Mouse (Mus musculus) erythroid progenitor cell, adult 5-6 weeks (primary cell): ENCODE data around the gene Gm45713. TPM values are rescaled to one million over a fixed set of nuclear protein-coding genes. Genes with fewer than 3 reads are reported as not detected.

Experiments used
- ATAC-seq: replicated peaks from 2 replicates; pipeline ENCODE4 v1.8.0; 2016; ENCODE audit warnings: moderate number of reproducible peaks, mild to moderate bottlenecking, moderate TSS enrichment, inconsistent platforms; ENCODE audit not compliant: poor library complexity, low FRiP score, severe bottlenecking
- total RNA-seq, 2 experiments: library from RNA; stranded (forward) in 1 of 2; stranded (reverse) in 1 of 2; fragments of 150-400 nt in 1 of 2; fragments of 186-747, 209-891 nt in 1 of 2; gene quantifications; 2 replicates each; pipeline versions ENCODE4 v1.2.3 to v1.2.4; 2015 to 2017; ENCODE audit warnings: low replicate concordance in 2 of 2

The Gm45713 gene
- total RNA-seq, 2 experiments from 2014 or later: 0.98 TPM; not detected in 1

GRCm38 (mm10) chr7:45147899-45148298 lies 11.9 kb upstream of the Gm45713 start:
- ATAC-seq: no peak

- ATAC-seq: no peak
These were observed 11.2 kb upstream of the Gm45713 start for GRCm38 (mm10) chr7:45147267-45147666.

- ATAC-seq: no peak
These were observed 9.4 kb upstream of the Gm45713 start for GRCm38 (mm10) chr7:45145460-45145859.

GRCm38 (mm10) chr7:45144368-45145174 lies 8.5 kb upstream of the Gm45713 start:
- ATAC-seq: no peak

GRCm38 (mm10) chr7:45141914-45142313 lies 5.9 kb upstream of the Gm45713 start:
- no peak for ATAC-seq

GRCm38 (mm10) chr7:45141319-45141718 lies 5.3 kb upstream of the Gm45713 start:
- ATAC-seq: no peak

- ATAC-seq: no peak
These were observed 4.1 kb upstream of the Gm45713 start for GRCm38 (mm10) chr7:45139904-45140723.

- no peak for ATAC-seq
These were observed 2.4 kb upstream of the Gm45713 start for GRCm38 (mm10) chr7:45138403-45138802.

- no peak for ATAC-seq
These were observed 1.4 kb upstream of the Gm45713 start for GRCm38 (mm10) chr7:45137171-45138006.

GRCm38 (mm10) chr7:45135370-45135769 lies 661 bp downstream of the Gm45713 start:
- ATAC-seq: 0 out of 2 replicates have a peak, but pooled peaks have one; percentile 1

- peak; percentile 41 for ATAC-seq
These were observed 1.4 kb downstream of the Gm45713 start for GRCm38 (mm10) chr7:45134544-45135026.

GRCm38 (mm10) chr7:45133446-45134159 lies 2.4 kb downstream of the Gm45713 start:
- ATAC-seq: no peak

- no peak for ATAC-seq
These were observed 4.2 kb downstream of the Gm45713 start for GRCm38 (mm10) chr7:45131850-45132249.

GRCm38 (mm10) chr7:45129776-45130512 lies 6.1 kb downstream of the Gm45713 start:
- no peak for ATAC-seq

- ATAC-seq: peak; percentile 9
These were observed 6.7 kb downstream of the Gm45713 start for GRCm38 (mm10) chr7:45129318-45129717.

- peak; percentile 81 for ATAC-seq
These were observed 7.3 kb downstream of the Gm45713 start, which contains the start of gene Rpl13a for GRCm38 (mm10) chr7:45128624-45129246. Rpl13a (minus strand) TSS chr7:45128761.

GRCm38 (mm10) chr7:45127700-45128224 lies 8.3 kb downstream of the Gm45713 start:
- no peak for ATAC-seq
